Mouse (Mus musculus): ENCODE results near the gene Nid1. TPM values are rescaled to one million over a fixed set of nuclear protein-coding genes. Genes with fewer than 3 reads are reported as not detected.
"Not testable (repeated sequence)": the region's sequence is repeated elsewhere in the genome, so short reads cannot be mapped to it uniquely, and the experiment has no call there.

Nid1 gene
- polyA plus RNA-seq, 1 experiment from 2014 or later: 63.2 TPM

GRCm38 (mm10) chr13:13458138-13458737, 20.9 kb downstream of the Nid1 start:
- Histone ChIP-seq H3K9ac (no peak overlapping the region), H3K9me3 (no peaks in the 10 kb centered on the region), H3K36me3 (no peaks in the 10 kb centered on the region), H3K4me3 (no peak overlapping the region), H3K27me3 (no peaks in the 10 kb centered on the region), H3K4me1 (peaks cover 14% of the 10 kb centered on the region), H3K27ac (no peak overlapping the region), H3K4me2 (replicated peaks) (no peak overlapping the region)
- ATAC-seq (ENCODE audit: low FRiP score, low read depth): no peak
- 47% methylated on average over 4 of the region's 4 CpGs for WGBS

DNA sequence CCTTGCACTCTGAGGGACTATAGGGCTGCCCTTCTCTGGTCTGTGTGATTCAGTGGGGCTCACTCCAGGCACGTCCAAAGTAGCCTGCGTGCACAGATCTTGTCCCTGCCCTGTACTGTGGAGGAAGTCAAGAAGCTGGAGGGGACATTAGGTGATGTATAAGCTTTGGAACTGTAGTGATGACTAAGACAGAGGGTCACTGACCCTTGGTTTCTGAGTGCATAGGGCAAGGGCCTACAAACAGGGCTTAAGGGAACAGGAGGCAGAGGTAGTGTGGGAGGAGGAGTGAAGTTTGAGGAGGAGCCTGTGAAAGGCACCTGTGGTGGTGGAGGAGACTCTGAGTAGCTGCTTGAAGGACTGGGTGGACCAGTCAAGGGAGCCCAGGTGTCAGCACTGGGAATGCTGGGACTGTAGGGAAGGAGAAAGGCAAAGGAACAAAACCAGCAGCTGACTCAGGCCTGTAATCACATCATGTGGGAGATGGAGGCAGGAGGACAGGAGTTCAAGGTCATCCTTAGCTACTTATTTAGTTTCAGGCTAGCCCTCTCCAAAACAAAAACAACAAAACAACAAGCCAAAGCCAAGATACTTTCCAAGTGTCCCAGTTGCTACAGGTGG, 23.3 kb downstream of the Nid1 start:
- no peak overlapping the region for H3K9ac ChIP-seq
- no peaks in the 10 kb centered on the region for H3K36me3 ChIP-seq
- WGBS: 92% methylated on average over 2 of the region's 2 CpGs
- no peak overlapping the region for H3K27ac ChIP-seq
- no peak overlapping the region for H3K4me2 ChIP-seq (replicated peaks)
- no peaks in the 10 kb centered on the region for H3K27me3 ChIP-seq
- H3K9me3 ChIP-seq: no peaks in the 10 kb centered on the region
- ATAC-seq (ENCODE audit: low FRiP score, low read depth): no peak
- no peak overlapping the region for H3K4me3 ChIP-seq
- H3K4me1 ChIP-seq: peaks cover 14% of the 10 kb centered on the region

DNA sequence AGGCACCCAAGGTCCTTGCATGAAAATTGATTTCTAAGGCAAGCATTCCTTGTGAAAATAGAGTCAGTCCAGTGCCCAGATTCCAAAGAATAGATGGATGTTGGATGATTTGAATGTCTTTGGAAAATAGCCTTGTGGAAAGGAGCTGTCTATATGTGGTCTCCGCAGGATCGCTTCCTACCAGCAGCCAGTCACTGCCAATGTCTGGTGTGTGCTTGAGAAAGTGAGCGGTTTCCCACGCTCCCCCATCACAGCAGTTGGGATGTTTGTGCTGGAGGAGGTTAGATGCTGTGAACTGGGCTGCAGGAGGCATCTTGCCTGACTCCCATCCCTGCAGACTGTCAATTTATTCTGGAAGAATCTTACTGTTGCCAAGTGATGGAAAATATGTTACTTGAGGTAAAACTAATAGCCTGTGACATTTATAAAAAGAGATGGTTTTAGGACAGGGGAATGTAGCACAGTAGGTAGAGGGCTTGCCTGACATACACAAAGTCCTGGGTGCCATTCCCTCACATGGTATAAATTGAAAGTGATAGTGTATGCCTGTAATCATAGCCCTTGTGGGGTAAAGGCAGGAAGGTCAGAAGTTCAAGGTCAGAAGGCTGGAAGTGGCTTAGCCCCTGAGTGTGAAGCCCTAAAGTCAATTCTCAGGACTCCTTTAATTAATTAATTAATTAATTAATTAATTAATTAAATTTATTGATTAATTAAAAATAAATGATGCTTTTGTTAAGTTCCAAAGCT, 24.3 kb downstream of the Nid1 start:
- Histone ChIP-seq H3K4me2 (replicated peaks) (no peak overlapping the region), H3K4me1 (peaks cover 12% of the 10 kb centered on the region), H3K9me3 (no peaks in the 10 kb centered on the region), H3K4me3 (no peak overlapping the region), H3K9ac (no peak overlapping the region), H3K27me3 (no peaks in the 10 kb centered on the region), H3K36me3 (no peaks in the 10 kb centered on the region), H3K27ac (no peak overlapping the region)
- ATAC-seq (ENCODE audit: low FRiP score, low read depth): no peak
- 82% methylated on average over 4 of the region's 4 CpGs for WGBS

- Histone ChIP-seq H3K36me3 (peaks cover 10% of the 10 kb centered on the region), H3K4me1 (peaks cover 6% of the 10 kb centered on the region; the same call in 1 of the 2 replicates), H3K4me2 (replicated peaks) (no peak overlapping the region), H3K4me3 (no peak overlapping the region), H3K9ac (no peak overlapping the region), H3K9me3 (no peaks in the 10 kb centered on the region), H3K27ac (no peak overlapping the region), H3K27me3 (no peaks in the 10 kb centered on the region)
- no peak for ATAC-seq (ENCODE audit: low FRiP score, low read depth)
- WGBS: 89% methylated on average over 3 of the region's 3 CpGs
Measured at GRCm38 (mm10) chr13:13463949-13464348, 26.6 kb downstream of the Nid1 start.

DNA sequence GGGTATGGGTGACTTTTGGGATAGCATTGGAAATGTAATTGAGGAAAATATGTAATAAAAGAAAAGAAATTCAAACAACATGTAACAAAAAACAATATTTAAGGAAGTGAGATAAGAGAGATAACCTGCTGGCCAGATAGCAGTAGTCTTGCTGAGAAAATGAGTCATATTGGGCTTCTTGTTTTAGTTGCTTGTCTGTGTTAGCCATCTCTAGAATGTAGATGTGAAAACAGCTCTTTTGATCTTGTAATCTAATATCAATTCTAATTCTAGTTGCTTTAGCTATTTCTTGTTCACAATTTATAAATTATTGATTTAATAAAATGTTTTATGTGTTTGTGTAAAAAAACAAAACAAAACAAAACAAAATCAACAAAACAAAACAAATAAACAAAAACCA, 29.9 kb downstream of the Nid1 start:
- H3K36me3 ChIP-seq: peaks cover 10% of the 10 kb centered on the region
- H3K27ac ChIP-seq; H3K9ac ChIP-seq; H3K9me3 ChIP-seq; H3K27me3 ChIP-seq; H3K4me1 ChIP-seq; H3K4me2 ChIP-seq (replicated peaks); H3K4me3 ChIP-seq; ATAC-seq (ENCODE audit: low FRiP score, low read depth): not testable (repeated sequence)

DNA sequence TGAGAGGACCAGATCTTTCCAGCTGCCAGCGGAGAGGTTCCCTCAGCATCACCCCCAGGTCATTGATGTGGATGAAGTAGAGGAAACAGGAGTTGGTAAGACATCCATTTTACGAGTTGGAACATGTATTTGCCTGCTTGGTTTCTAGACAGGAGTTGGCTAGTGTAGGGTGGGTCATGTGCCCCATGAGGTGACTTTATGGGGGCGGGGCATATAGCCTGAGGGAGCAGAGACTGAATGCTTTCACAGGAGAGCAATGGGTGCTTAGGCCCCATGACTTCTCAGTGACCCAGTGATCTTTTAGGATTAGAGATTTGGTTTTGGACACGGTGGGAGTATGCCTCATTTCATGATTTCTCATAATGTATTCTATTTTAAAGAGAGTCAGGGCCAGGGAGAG, 31.2 kb downstream of the Nid1 start:
- 78% methylated on average over 4 of the region's 4 CpGs for WGBS

GRCm38 (mm10) chr13:13471334-13471757, 34.0 kb downstream of the Nid1 start:
- Histone ChIP-seq H3K4me1 (0 out of 2 replicates have a peak, but pooled peaks cover 6% of the 10 kb centered on the region), H3K9me3 (no peaks in the 10 kb centered on the region), H3K4me2 (replicated peaks) (no peak overlapping the region), H3K27me3 (no peaks in the 10 kb centered on the region), H3K36me3 (peaks cover 22% of the 10 kb centered on the region), H3K4me3 (no peak overlapping the region), H3K9ac (no peak overlapping the region), H3K27ac (no peak overlapping the region)
- 68% methylated on average over 3 of the region's 3 CpGs for WGBS
- ATAC-seq (ENCODE audit: low FRiP score, low read depth): no peak

More for the DNA sequence above, 31.2 kb downstream of the Nid1 start:
- peaks cover 18% of the 10 kb centered on the region for H3K36me3 ChIP-seq
- H3K9me3 ChIP-seq: no peaks in the 10 kb centered on the region
- no peaks in the 10 kb centered on the region for H3K4me1 ChIP-seq
- H3K27ac ChIP-seq: no peak overlapping the region
- no peak overlapping the region for H3K4me2 ChIP-seq (replicated peaks)
- no peaks in the 10 kb centered on the region for H3K27me3 ChIP-seq
- H3K4me3 ChIP-seq: no peak overlapping the region
- H3K9ac ChIP-seq: no peak overlapping the region
- no peak for ATAC-seq (ENCODE audit: low FRiP score, low read depth)

- WGBS: 58% methylated on average over 3 of the region's 3 CpGs
- H3K27ac ChIP-seq; H3K4me2 ChIP-seq (replicated peaks); H3K9ac ChIP-seq; H3K4me3 ChIP-seq; H3K4me1 ChIP-seq; H3K9me3 ChIP-seq; ATAC-seq (ENCODE audit: low FRiP score, low read depth); H3K27me3 ChIP-seq: not testable (repeated sequence)
- peaks cover 28% of the 10 kb centered on the region for H3K36me3 ChIP-seq
Measured at GRCm38 (mm10) chr13:13474464-13474863, 37.1 kb downstream of the Nid1 start.

- Histone ChIP-seq H3K4me1 (0 out of 2 replicates have a peak, but pooled peaks cover 6% of the 10 kb centered on the region), H3K36me3 (peaks cover 28% of the 10 kb centered on the region), H3K27ac (no peak overlapping the region), H3K9me3 (no peaks in the 10 kb centered on the region), H3K27me3 (no peaks in the 10 kb centered on the region), H3K4me2 (replicated peaks) (no peak overlapping the region), H3K4me3 (no peak overlapping the region), H3K9ac (no peak overlapping the region)
- WGBS: 43% methylated on average over 2 of the region's 2 CpGs
- ATAC-seq (ENCODE audit: low FRiP score, low read depth): no peak
Measured at GRCm38 (mm10) chr13:13474991-13475390, 37.6 kb downstream of the Nid1 start.

- 94% methylated on average over 2 of the region's 2 CpGs for WGBS
- Histone ChIP-seq H3K4me1 (0 out of 2 replicates have a peak, but pooled peaks cover 6% of the 10 kb centered on the region), H3K27ac (no peak overlapping the region), H3K4me3 (no peak overlapping the region), H3K36me3 (peaks cover 28% of the 10 kb centered on the region), H3K27me3 (no peaks in the 10 kb centered on the region), H3K9ac (no peak overlapping the region), H3K4me2 (replicated peaks) (no peak overlapping the region), H3K9me3 (no peaks in the 10 kb centered on the region)
- ATAC-seq (ENCODE audit: low FRiP score, low read depth): no peak
Measured at GRCm38 (mm10) chr13:13476568-13476967, 39.2 kb downstream of the Nid1 start.

DNA sequence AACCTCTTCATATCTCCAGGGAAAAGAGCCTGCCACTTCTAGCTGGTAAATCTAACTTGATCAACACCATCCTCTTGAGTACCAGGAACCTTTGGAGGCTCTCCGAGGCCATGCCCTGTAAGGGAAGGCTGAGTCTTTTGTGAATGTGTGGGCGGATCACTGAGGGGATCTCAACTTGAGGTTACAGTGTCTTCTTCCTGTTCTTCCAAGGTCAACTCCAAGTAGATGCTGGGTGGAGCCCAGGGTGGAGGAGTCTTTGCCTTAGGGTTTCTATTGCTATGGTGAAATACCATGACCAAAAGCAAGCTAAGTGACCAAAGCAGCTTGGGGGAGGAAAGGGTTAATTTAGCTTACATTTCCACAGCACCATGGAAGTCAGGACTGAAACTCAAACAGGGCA, 39.7 kb downstream of the Nid1 start:
- WGBS: 94% methylated on average over 2 of the region's 2 CpGs
- H3K4me2 ChIP-seq (replicated peaks): no peak overlapping the region
- no peak overlapping the region for H3K27ac ChIP-seq
- no peaks in the 10 kb centered on the region for H3K9me3 ChIP-seq
- H3K9ac ChIP-seq: no peak overlapping the region
- H3K4me1 ChIP-seq: 0 out of 2 replicates have a peak, but pooled peaks cover 6% of the 10 kb centered on the region
- no peaks in the 10 kb centered on the region for H3K27me3 ChIP-seq
- H3K36me3 ChIP-seq: peaks cover 31% of the 10 kb centered on the region
- no peak overlapping the region for H3K4me3 ChIP-seq
- ATAC-seq (ENCODE audit: low FRiP score, low read depth): no peak

DNA sequence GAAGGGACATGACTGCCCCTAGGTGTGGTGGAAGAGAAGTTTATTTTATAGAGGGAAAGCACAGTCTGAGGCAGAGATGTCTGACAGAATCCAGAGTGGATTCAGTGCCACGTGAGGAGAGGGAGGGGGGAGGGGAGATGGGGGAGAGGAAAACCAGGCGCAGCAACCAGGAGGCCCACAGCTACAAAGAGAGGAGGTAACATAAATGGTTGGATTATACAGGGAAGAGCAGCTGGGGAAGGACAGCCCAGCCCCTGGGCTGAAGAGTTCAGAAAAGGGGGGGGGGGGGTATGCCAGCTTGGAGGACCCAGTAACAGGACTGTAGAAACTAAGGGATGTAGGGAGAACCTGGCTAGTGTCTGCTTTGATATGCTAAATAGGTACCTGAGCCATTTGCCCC, 42.6 kb downstream of the Nid1 start:
- 0 out of 2 replicates have a peak, but pooled peaks cover 1% of the 10 kb centered on the region for H3K4me1 ChIP-seq
- H3K27ac ChIP-seq: no peak overlapping the region
- peaks cover 31% of the 10 kb centered on the region for H3K36me3 ChIP-seq
- no peak overlapping the region for H3K4me2 ChIP-seq (replicated peaks)
- no peaks in the 10 kb centered on the region for H3K9me3 ChIP-seq
- H3K9ac ChIP-seq: no peak overlapping the region
- ATAC-seq (ENCODE audit: low FRiP score, low read depth): 0 out of 2 replicates have a peak, but pooled peaks have one; percentile 42
- WGBS: 13% methylated on average over 1 of the region's 2 CpGs
- H3K27me3 ChIP-seq: no peaks in the 10 kb centered on the region
- no peak overlapping the region for H3K4me3 ChIP-seq
